Mouse (Mus musculus) heart, embryonic 15.5 days (tissue): ENCODE measurements around the gene Yaf2. TPM values are rescaled to one million over a fixed set of nuclear protein-coding genes. Genes with fewer than 3 reads are reported as not detected.

Experiments used
- ATAC-seq: fragments of 200-750 bp; cut with Nextera tagmentation; replicated peaks from 2 replicates; pipeline ENCODE4 v1.8.0; 2017; ENCODE audit warnings: low read depth, moderate TSS enrichment; ENCODE audit not compliant: insufficient number of reproducible peaks, insufficient read depth, low FRiP score
- H3K27ac ChIP-seq: fragments of 300-500 bp; sonication (generic); 2 replicates; pipeline ENCODE4 v1.5.1; 2015; ENCODE audit warnings: mild to moderate bottlenecking, inconsistent platforms
- H3K27me3 ChIP-seq: fragments of 300-500 bp; sonication (generic); 2 replicates; pipeline ENCODE4 v1.6.1; 2015; ENCODE audit warnings: inconsistent platforms
- H3K36me3 ChIP-seq: fragments of 300-500 bp; sonication (generic); 2 replicates; pipeline ENCODE4 v1.6.1; 2015; ENCODE audit warnings: mild to moderate bottlenecking, inconsistent platforms
- H3K4me1 ChIP-seq: fragments of 300-500 bp; sonication (generic); replicated peaks from 2 replicates; pipeline ENCODE4 v1.6.1; 2015; ENCODE audit warnings: inconsistent platforms
- H3K4me2 ChIP-seq: fragments of 300-500 bp; sonication (generic); 2 replicates; pipeline ENCODE4 v1.6.1; 2015; ENCODE audit warnings: inconsistent platforms, mild to moderate bottlenecking, moderate library complexity
- H3K4me3 ChIP-seq: fragments of 300-500 bp; sonication (generic); 2 replicates; pipeline ENCODE4 v1.5.1; 2015; ENCODE audit warnings: mild to moderate bottlenecking, inconsistent platforms
- H3K9ac ChIP-seq: fragments of 300-500 bp; sonication (generic); 2 replicates; pipeline ENCODE4 v1.6.1; 2015; ENCODE audit warnings: mild to moderate bottlenecking, inconsistent platforms
- H3K9me3 ChIP-seq: fragments of 300-500 bp; sonication (generic); replicated peaks from 2 replicates; pipeline ENCODE4 v1.6.1; 2016; ENCODE audit warnings: inconsistent platforms
- WGBS: fragments of 180-500 bp; shearing (Covaris S2); methylation state at CpG from one replicate; pipeline ENCODE4 v1.1.7; 2015; ENCODE audit warnings: mixed read lengths; 5-methylcytosine and 5-hydroxymethylcytosine counted together
- polyA plus RNA-seq: library from polyadenylated mRNA; unstranded; fragments of >200 nt; fragmentation: Nextera tagmentation; extraction: Ambion mirVana; gene quantifications from 2 replicates; pipeline ENCODE4 v1.2.1, GENCODE M21; 2015

Yaf2 gene
- polyA plus RNA-seq, 1 experiment from 2014 or later: 74.5 TPM

DNA sequence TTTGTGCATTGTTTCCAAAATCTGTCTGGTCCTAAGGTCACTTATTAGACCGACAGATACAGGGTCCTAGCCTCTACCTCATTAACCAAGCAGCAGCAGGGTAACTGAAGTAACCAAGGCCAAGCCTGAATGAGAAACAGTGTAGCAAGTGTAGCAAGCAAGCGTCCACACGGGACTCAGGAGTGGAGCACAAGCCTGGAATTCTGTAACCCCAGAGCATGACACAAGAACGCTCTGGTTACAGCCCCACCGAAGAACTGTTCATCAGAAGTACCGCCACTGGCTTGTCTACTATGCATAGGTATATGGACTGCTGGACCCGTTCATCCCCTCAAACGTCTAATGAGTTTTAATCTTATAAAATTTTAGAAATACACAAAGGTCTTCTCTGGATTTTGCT lies 69.3 kb downstream of the Yaf2 start:
- no peak overlapping the region for H3K4me2 ChIP-seq
- WGBS: 79% methylated on average over 8 of the region's 8 CpGs
- no peaks in the 10 kb centered on the region for H3K9me3 ChIP-seq
- no peak overlapping the region for H3K9ac ChIP-seq
- peaks cover 19% of the 10 kb centered on the region for H3K4me1 ChIP-seq
- no peaks in the 10 kb centered on the region for H3K27me3 ChIP-seq
- H3K4me3 ChIP-seq: no peak overlapping the region
- no peak overlapping the region for H3K27ac ChIP-seq
- H3K36me3 ChIP-seq: no peaks in the 10 kb centered on the region
- ATAC-seq: no peak

GRCm38 (mm10) chr15:93266361-93266760 lies 70.4 kb downstream of the Yaf2 start:
- no peaks in the 10 kb centered on the region for H3K9me3 ChIP-seq
- ATAC-seq: no peak
- H3K36me3 ChIP-seq: no peaks in the 10 kb centered on the region; the same call in 1 of the 2 replicates
- H3K4me3 ChIP-seq: no peak overlapping the region
- H3K27me3 ChIP-seq: no peaks in the 10 kb centered on the region
- no peak overlapping the region for H3K27ac ChIP-seq
- H3K4me2 ChIP-seq: no peak overlapping the region
- WGBS: 79% methylated on average over 16 of the region's 16 CpGs
- H3K4me1 ChIP-seq: peaks cover 16% of the 10 kb centered on the region
- no peak overlapping the region for H3K9ac ChIP-seq

GRCm38 (mm10) chr15:93265728-93266127 lies 71.0 kb downstream of the Yaf2 start:
- no peak overlapping the region for H3K4me3 ChIP-seq
- H3K9ac ChIP-seq: no peak overlapping the region
- H3K27me3 ChIP-seq: no peaks in the 10 kb centered on the region
- H3K4me2 ChIP-seq: no peak overlapping the region
- no peak for ATAC-seq
- 32% methylated on average over 2 of the region's 2 CpGs for WGBS
- peaks cover 16% of the 10 kb centered on the region for H3K4me1 ChIP-seq
- H3K36me3 ChIP-seq: no peaks in the 10 kb centered on the region; the same call in 1 of the 2 replicates
- no peak overlapping the region for H3K27ac ChIP-seq
- H3K9me3 ChIP-seq: no peaks in the 10 kb centered on the region

GRCm38 (mm10) chr15:93265231-93265630 lies 71.5 kb downstream of the Yaf2 start:
- 67% methylated on average over 3 of the region's 3 CpGs for WGBS
- no peaks in the 10 kb centered on the region for H3K27me3 ChIP-seq
- no peaks in the 10 kb centered on the region; the same call in 1 of the 2 replicates for H3K36me3 ChIP-seq
- H3K4me3 ChIP-seq: no peak overlapping the region
- H3K4me2 ChIP-seq: no peak overlapping the region
- H3K9ac ChIP-seq: no peak overlapping the region
- H3K4me1 ChIP-seq: peaks cover 16% of the 10 kb centered on the region
- H3K9me3 ChIP-seq: no peaks in the 10 kb centered on the region
- no peak overlapping the region for H3K27ac ChIP-seq
- ATAC-seq: no peak

DNA sequence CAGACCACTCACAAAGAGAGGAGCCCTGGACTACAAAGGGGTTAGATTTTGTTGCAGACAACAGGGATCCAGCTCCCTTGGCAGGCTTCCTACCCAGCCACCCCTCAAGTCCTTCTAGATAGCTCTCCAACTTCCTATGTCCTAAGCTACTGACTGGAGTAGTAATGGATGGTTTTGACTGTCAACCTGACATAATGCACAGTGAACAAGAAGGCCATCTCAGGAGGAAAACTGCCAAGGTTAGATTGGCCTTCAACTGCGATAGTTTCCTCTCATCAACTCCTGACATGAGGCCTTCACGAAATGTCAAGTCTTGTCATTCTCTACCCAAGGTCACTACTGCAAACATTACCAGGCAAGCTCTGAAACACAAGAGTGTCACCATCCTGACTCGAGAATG lies 72.5 kb downstream of the Yaf2 start:
- 70% methylated on average over 3 of the region's 3 CpGs for WGBS
- no peak overlapping the region for H3K9ac ChIP-seq
- no peak for ATAC-seq

GRCm38 (mm10) chr15:93263566-93263965 lies 73.2 kb downstream of the Yaf2 start:
- WGBS: 78% methylated on average over 7 of the region's 7 CpGs

More for the DNA sequence above, 72.5 kb downstream of the Yaf2 start:
- H3K36me3 ChIP-seq: no peaks in the 10 kb centered on the region; the same call in 1 of the 2 replicates
- H3K9me3 ChIP-seq: no peaks in the 10 kb centered on the region
- no peak overlapping the region for H3K27ac ChIP-seq
- no peak overlapping the region for H3K4me2 ChIP-seq
- no peaks in the 10 kb centered on the region for H3K27me3 ChIP-seq
- H3K4me3 ChIP-seq: no peak overlapping the region
- H3K4me1 ChIP-seq: peaks cover 16% of the 10 kb centered on the region

DNA sequence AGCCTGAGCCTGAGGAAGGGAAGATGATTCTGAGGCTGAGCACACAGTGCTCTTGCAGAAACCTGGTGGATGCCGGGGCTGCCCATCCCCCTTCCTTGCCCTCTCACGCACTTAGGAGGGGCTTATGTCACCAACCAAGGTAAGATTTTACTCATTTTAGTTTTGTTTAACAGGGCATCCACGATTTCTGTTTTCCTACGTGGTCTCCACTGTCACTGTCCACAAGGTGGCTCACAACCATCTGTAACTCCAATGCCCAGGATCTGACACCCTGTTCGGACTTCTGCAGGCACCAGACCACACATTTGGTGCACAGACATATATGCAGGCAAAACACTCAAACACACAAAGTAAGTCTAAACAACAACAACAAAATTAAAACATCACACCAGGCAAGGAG lies 73.9 kb downstream of the Yaf2 start:
- Histone ChIP-seq H3K27ac (no peak overlapping the region), H3K4me1 (peaks cover 16% of the 10 kb centered on the region), H3K36me3 (peaks cover 11% of the 10 kb centered on the region), H3K4me2 (no peak overlapping the region), H3K4me3 (no peak overlapping the region), H3K27me3 (no peaks in the 10 kb centered on the region), H3K9ac (no peak overlapping the region), H3K9me3 (no peaks in the 10 kb centered on the region)
- WGBS: 44% methylated on average over 5 of the region's 5 CpGs
- no peak for ATAC-seq

More at GRCm38 (mm10) chr15:93263566-93263965, 73.2 kb downstream of the Yaf2 start:
- Histone ChIP-seq H3K9ac (no peak overlapping the region), H3K36me3 (peaks cover 5% of the 10 kb centered on the region), H3K27me3 (no peaks in the 10 kb centered on the region), H3K27ac (no peak overlapping the region), H3K4me2 (no peak overlapping the region), H3K4me3 (no peak overlapping the region), H3K4me1 (peaks cover 16% of the 10 kb centered on the region), H3K9me3 (no peaks in the 10 kb centered on the region)
- no peak for ATAC-seq

- no peaks in the 10 kb centered on the region for H3K27me3 ChIP-seq
- 88% methylated on average over 5 of the region's 5 CpGs for WGBS
- no peak overlapping the region for H3K9ac ChIP-seq
- ATAC-seq: no peak
- no peaks in the 10 kb centered on the region for H3K9me3 ChIP-seq
- H3K4me3 ChIP-seq: no peak overlapping the region
- H3K4me2 ChIP-seq: no peak overlapping the region
- H3K4me1 ChIP-seq: peaks cover 14% of the 10 kb centered on the region
- H3K27ac ChIP-seq: no peak overlapping the region
- peaks cover 16% of the 10 kb centered on the region for H3K36me3 ChIP-seq
Measured at GRCm38 (mm10) chr15:93262274-93262673, 74.5 kb downstream of the Yaf2 start.

- Histone ChIP-seq H3K4me3 (no peak overlapping the region), H3K4me2 (no peak overlapping the region), H3K9ac (no peak overlapping the region), H3K36me3 (peaks cover 21% of the 10 kb centered on the region), H3K9me3 (no peaks in the 10 kb centered on the region), H3K27me3 (no peaks in the 10 kb centered on the region), H3K27ac (no peak overlapping the region), H3K4me1 (peaks cover 9% of the 10 kb centered on the region)
- ATAC-seq: no peak
- 82% methylated on average over 8 of the region's 8 CpGs for WGBS
Measured at GRCm38 (mm10) chr15:93259933-93260332, 76.8 kb downstream of the Yaf2 start.

DNA sequence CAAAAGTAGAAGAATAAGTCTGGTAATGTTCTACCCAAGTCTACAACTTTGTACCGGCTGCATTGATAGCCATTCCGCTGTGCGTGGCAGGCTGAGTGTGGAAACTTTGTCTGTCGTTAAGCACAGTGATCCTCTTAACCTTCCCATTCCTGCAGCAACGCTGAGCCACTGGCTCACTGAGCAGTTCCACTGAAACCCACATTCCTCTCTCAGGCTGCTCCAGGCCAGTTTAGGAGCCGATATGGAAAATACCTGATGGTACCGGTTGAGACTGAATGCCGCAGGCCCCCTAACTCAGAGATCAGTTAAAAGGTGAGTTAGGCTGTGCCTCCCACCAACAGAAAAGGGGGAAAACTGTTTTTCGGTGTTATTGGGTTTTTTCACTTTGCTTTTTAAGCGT lies 81.4 kb downstream of the Yaf2 start:
- H3K36me3 ChIP-seq: peaks cover 34% of the 10 kb centered on the region
- 54% methylated on average over 10 of the region's 10 CpGs for WGBS
- ATAC-seq: no peak

GRCm38 (mm10) chr15:93253172-93253571 lies 83.6 kb downstream of the Yaf2 start:
- WGBS: 68% methylated on average over 8 of the region's 8 CpGs
- H3K4me1 ChIP-seq: 0 out of 2 replicates have a peak, but pooled peaks cover 3% of the 10 kb centered on the region
- no peak overlapping the region for H3K4me2 ChIP-seq
- H3K4me3 ChIP-seq: no peak overlapping the region
- no peak overlapping the region for H3K27ac ChIP-seq
- peaks cover 26% of the 10 kb centered on the region; the same call in 1 of the 2 replicates for H3K36me3 ChIP-seq
- no peak overlapping the region for H3K9ac ChIP-seq
- ATAC-seq: no peak
- H3K9me3 ChIP-seq: no peaks in the 10 kb centered on the region
- no peaks in the 10 kb centered on the region for H3K27me3 ChIP-seq

More for the DNA sequence above, 81.4 kb downstream of the Yaf2 start:
- no peak overlapping the region for H3K27ac ChIP-seq
- H3K9ac ChIP-seq: no peak overlapping the region
- H3K4me2 ChIP-seq: no peak overlapping the region
- 0 out of 2 replicates have a peak, but pooled peaks cover 3% of the 10 kb centered on the region for H3K4me1 ChIP-seq
- no peak overlapping the region for H3K4me3 ChIP-seq
- H3K9me3 ChIP-seq: no peaks in the 10 kb centered on the region
- H3K27me3 ChIP-seq: no peaks in the 10 kb centered on the region

DNA sequence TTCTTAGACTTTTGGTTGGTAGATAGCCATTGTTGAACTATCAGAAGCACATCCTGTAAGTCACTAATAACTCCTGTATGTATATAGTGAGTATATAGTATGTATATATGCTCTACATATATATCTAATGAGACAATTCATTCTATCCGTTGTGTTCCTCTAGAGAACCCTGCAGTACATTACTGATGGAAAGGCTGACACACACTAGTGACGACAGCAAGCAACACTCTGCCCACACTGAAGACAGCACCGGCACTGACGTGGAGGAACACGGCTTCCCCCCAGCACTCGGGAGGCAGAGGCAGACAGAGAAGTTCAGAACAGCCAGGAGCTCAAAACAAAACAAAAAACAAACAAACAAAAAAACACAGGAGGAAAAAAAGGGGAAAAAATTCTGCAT lies 84.3 kb downstream of the Yaf2 start:
- no peak overlapping the region for H3K27ac ChIP-seq
- no peak overlapping the region for H3K4me2 ChIP-seq
- no peak overlapping the region for H3K4me3 ChIP-seq
- H3K36me3 ChIP-seq: peaks cover 22% of the 10 kb centered on the region
- 71% methylated on average over 6 of the region's 6 CpGs for WGBS
- H3K9ac ChIP-seq: no peak overlapping the region
- 0 out of 2 replicates have a peak, but pooled peaks cover 3% of the 10 kb centered on the region for H3K4me1 ChIP-seq
- H3K27me3 ChIP-seq: no peaks in the 10 kb centered on the region
- no peaks in the 10 kb centered on the region for H3K9me3 ChIP-seq
- no peak for ATAC-seq
